ENCODE assay signal across 8 mouse cellular contexts in the genomic region with DNA sequence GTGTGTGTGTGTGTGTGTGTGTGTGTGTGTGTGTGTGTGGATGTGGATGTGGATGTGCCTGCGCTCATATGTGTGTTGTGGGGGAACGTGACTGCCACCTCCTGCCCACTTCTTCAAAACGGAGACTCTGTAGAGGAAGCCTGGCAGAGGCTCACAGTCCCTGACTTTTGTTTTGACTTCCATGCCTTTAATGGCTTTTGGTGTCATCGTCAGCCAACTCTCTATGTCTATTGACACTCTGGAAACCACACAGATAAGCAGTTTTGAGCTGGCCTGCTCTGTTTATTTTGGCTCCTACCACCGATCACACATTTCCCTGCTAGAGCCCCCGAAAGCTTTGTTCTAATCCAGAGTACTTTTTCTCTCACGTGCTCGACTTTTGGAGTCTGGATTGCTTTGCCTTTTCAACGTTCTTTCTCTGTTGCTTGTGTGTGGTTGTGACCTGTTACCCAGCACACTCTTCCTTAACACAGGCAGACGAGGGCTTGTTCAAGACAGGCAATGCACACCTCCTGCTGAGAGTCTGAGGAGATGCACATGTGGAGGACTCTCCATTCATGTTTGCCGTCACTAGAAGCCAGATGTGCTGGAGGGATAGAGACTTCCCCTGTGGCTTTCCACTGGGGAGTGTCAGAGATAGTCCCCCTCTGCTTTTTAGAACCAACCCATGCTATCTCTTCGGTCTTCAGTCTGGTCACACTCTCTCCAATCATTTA.
DNase-seq lines count a peak whose midpoint lies in the region; ATAC-seq and TF ChIP-seq lines count a peak whose summit lies in the region.

No protein-coding gene starts in this region.

- 5% methylated on average over 12 of the region's 12 CpGs for WGBS in liver, embryonic 16.5 days (ENCODE audit: insufficient replicate concordance)

- H3K4me1 ChIP-seq in liver, embryonic 16.5 days (ENCODE audit: control insufficient read depth, low read depth, low read length), result peaks cover 6% of the 10 kb centered on the region

- no peak for TF ChIP-seq POLR2A in brain, embryonic 14.5 days (IDR thresholded peaks at IDR 0.05; ENCODE audit: borderline replicate concordance, extremely low read depth, insufficient read depth, insufficient read length, poor library complexity, severe bottlenecking)

- no peak overlapping the region for H3K9ac ChIP-seq in liver, embryonic 16.5 days (ENCODE audit: low read depth, low read length)

- H3K27me3 ChIP-seq in liver, embryonic 16.5 days (ENCODE audit: control insufficient read depth, insufficient read depth, low read depth, low read length), result no peaks in the 10 kb centered on the region

- H3K4me2 ChIP-seq in liver, embryonic 16.5 days (ENCODE audit: low read depth, low read length), result peak overlapping the region; percentile 41

- peak overlapping the region; percentile 37 for H3K27ac ChIP-seq in liver, embryonic 16.5 days (ENCODE audit: low read length)

- no peaks in the 10 kb centered on the region for H3K9me3 ChIP-seq in liver, embryonic 16.5 days (replicated peaks; ENCODE audit: control insufficient read depth, low read length)

- TF ChIP-seq CTCF in brain, embryonic 14.5 days (IDR thresholded peaks at IDR 0.05; ENCODE audit: borderline replicate concordance, extremely low read depth, insufficient read depth, insufficient read length), result no peak

- 0 out of 2 replicates have a peak overlapping the region, but pooled peaks have one; percentile 3 for H3K4me3 ChIP-seq in liver, embryonic 16.5 days (ENCODE audit: low read depth, low read length)

- DNase-seq in layer of hippocampus, adult 11-12 months (ENCODE audit: low spot score), result peak; percentile 14
- no peak for DNase-seq in layer of hippocampus, adult 18-20 months (ENCODE audit: low spot score in 2 of 2)
- DNase-seq in brain, embryonic 14.5 days (ENCODE audit: low read depth), result peak; percentile 33
- DNase-seq in induced T-regulatory cell, adult 2 months (ENCODE audit: low read depth), result peak; percentile 79
- peak; percentile 16 for DNase-seq in spleen, adult 12 weeks (ENCODE audit: low spot score)
- DNase-seq in frontal cortex, adult 2 months (ENCODE audit: extremely low spot score in 1 of 2, low spot score in 1 of 2), result no peak
- DNase-seq in cerebellum, postnatal 25 days, result no peak

- no peaks in the 10 kb centered on the region for H3K36me3 ChIP-seq in liver, embryonic 16.5 days (ENCODE audit: control insufficient read depth, insufficient read depth)

- peak; percentile 80 for ATAC-seq in liver, embryonic 16.5 days (ENCODE audit: low read depth)

Comparison
In these comparisons a context has a peak if more than half of its experiments do, and no peak if none do; other contexts are left out.
1. DNase-seq: peak in layer of hippocampus, adult 11-12 months (single experiment), brain, embryonic 14.5 days (single experiment), induced T-regulatory cell, adult 2 months (single experiment) and spleen, adult 12 weeks (single experiment); none in layer of hippocampus, adult 18-20 months (0 of 2), frontal cortex, adult 2 months (0 of 2) and cerebellum, postnatal 25 days (0 of 2).